Mouse (Mus musculus): ENCODE measurements around the gene Tnf.

DNA sequence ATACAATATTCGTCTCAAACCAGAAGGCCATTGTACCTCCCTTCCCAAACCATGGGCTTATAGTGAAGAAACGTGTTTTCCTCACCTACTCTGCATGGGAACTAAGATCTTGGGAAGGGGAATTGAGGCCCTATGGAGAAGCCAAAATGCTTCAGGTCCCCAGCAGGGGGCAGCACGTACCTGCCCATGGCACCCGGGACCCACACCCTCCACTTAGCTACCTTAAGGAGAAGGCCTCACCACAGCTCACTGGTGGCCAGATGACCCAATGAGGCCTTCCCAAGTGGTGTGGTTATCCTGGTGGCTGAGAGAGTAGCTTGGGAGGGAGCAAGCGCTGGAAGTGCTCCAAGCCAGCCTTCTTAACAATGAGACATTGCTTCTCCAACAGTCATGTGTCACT is 23.3 kb downstream of the Tnf start:
- no peak for TF ChIP-seq POLR2A (IDR thresholded peaks at IDR 0.05; ENCODE audit: low read depth, low read length)
- TF ChIP-seq EP300 (IDR thresholded peaks at IDR 0.05; ENCODE audit: low read length), result no peak
- TF ChIP-seq CHD1 (IDR thresholded peaks at IDR 0.05; ENCODE audit: low read depth, low read length), result no peak
- TF ChIP-seq ZKSCAN1 (IDR thresholded peaks at IDR 0.05; ENCODE audit: borderline replicate concordance, low read depth, low read length), result no peak
- TF ChIP-seq MEF2A (IDR thresholded peaks at IDR 0.05; ENCODE audit: borderline replicate concordance, low read depth, low read length), result peak; percentile 68; the same call in 1 of the 2 replicates
- TF ChIP-seq CTCF (conservative IDR thresholded peaks at IDR 0.05 in 1 of 2, IDR thresholded peaks at IDR 0.05 in 1 of 2; ENCODE audit: low read depth in 2 of 2, low read length in 2 of 2), result peak; percentile 83 to 98
- TF ChIP-seq BHLHE40 (IDR thresholded peaks at IDR 0.05; ENCODE audit: low read depth, low read length), result no peak; the same call in 1 of the 2 replicates

All from CH12.LX (cell line).